8 mouse cellular contexts compared by ENCODE assay signal in genomic region chr11:53519207-53520121, GRCm38 (mm10). TPM values are rescaled to one million over a fixed set of nuclear protein-coding genes. Genes with fewer than 3 reads are reported as not detected.
DNase-seq lines count a peak whose midpoint lies in the region; ATAC-seq lines count a peak whose summit lies in the region.

Sept8 (plus strand) TSS chr11:53519257.

- DNase-seq in 3134 (ENCODE audit: extremely low read depth, insufficient read length, low spot score) = peak; percentile 73
- peak; percentile 85 for DNase-seq in adrenal gland, adult 2 months
- DNase-seq in embryo, embryonic 11 days = peak; percentile 80
- peak; percentile 47 to 70 for DNase-seq in gastrocnemius, postnatal 4 days (ENCODE audit: low spot score in 2 of 2)
- DNase-seq in intestine, embryonic 14.5 days (ENCODE audit: low spot score) = peak; percentile 82
- DNase-seq in limb, embryonic 11.5 days (ENCODE audit: low spot score) = peak; percentile 75
- DNase-seq in spleen, adult 12 weeks (ENCODE audit: low spot score) = peak; percentile 73

- H3K4me3 ChIP-seq in intestine, embryonic 14.5 days (ENCODE audit: low read depth, low read length) = peak within 1 kb of the TSS; percentile 72
- peak within 1 kb of the TSS; percentile 78 for H3K4me3 ChIP-seq in limb, embryonic 11.5 days (ENCODE audit: low read depth, low read length)
- H3K4me3 ChIP-seq in midbrain, embryonic 12.5 days = peak within 1 kb of the TSS; percentile 83

- no peaks in the 10 kb centered on the region for H3K27me3 ChIP-seq in intestine, embryonic 14.5 days (replicated peaks; ENCODE audit: control insufficient read depth, insufficient read depth, low read length)
- H3K27me3 ChIP-seq in limb, embryonic 11.5 days (ENCODE audit: control insufficient read depth, insufficient read depth, low read length) = no peaks in the 10 kb centered on the region
- H3K27me3 ChIP-seq in midbrain, embryonic 12.5 days = peaks cover 47% of the 10 kb centered on the region

- peaks cover 30% of the 10 kb centered on the region for H3K4me1 ChIP-seq in intestine, embryonic 14.5 days (replicated peaks; ENCODE audit: control insufficient read depth, insufficient read depth, low read length)
- H3K4me1 ChIP-seq in limb, embryonic 11.5 days (ENCODE audit: control insufficient read depth, insufficient read depth, low read length) = peaks cover 21% of the 10 kb centered on the region
- H3K4me1 ChIP-seq in midbrain, embryonic 12.5 days = peaks cover 25% of the 10 kb centered on the region

- peak within 1 kb of the TSS; percentile 64 for H3K27ac ChIP-seq in intestine, embryonic 14.5 days (ENCODE audit: low read depth)
- no peak within 1 kb of the TSS for H3K27ac ChIP-seq in limb, embryonic 11.5 days (replicated peaks; ENCODE audit: low read depth, low read length)
- H3K27ac ChIP-seq in midbrain, embryonic 12.5 days (replicated peaks) = no peak within 1 kb of the TSS

- WGBS in intestine, embryonic 14.5 days = 5% methylated on average over 79 of the region's 79 CpGs
- 5% methylated on average over 69 of the region's 79 CpGs for WGBS in limb, embryonic 11.5 days
- 7% methylated on average over 48 of the region's 79 CpGs for WGBS in midbrain, embryonic 12.5 days

- peak within 1 kb of the TSS; percentile 69 for H3K9ac ChIP-seq in intestine, embryonic 14.5 days (ENCODE audit: low read length)
- H3K9ac ChIP-seq in limb, embryonic 11.5 days (ENCODE audit: low read length) = peak within 1 kb of the TSS; percentile 82
- H3K9ac ChIP-seq in midbrain, embryonic 12.5 days (replicated peaks) = peak within 1 kb of the TSS; percentile 90

- no peaks in the 10 kb centered on the region for H3K9me3 ChIP-seq in intestine, embryonic 14.5 days (ENCODE audit: control insufficient read depth, low read length)
- no peaks in the 10 kb centered on the region for H3K9me3 ChIP-seq in limb, embryonic 11.5 days (ENCODE audit: control insufficient read depth, low read length)
- no peaks in the 10 kb centered on the region for H3K9me3 ChIP-seq in midbrain, embryonic 12.5 days

- ATAC-seq in intestine, embryonic 14.5 days (replicated peaks; ENCODE audit: low FRiP score, low TSS enrichment, low read depth) = peak; percentile 78
- peak; percentile 78 for ATAC-seq in limb, embryonic 11.5 days (ENCODE audit: insufficient number of reproducible peaks, low FRiP score, low TSS enrichment, low read depth)
- peak; percentile 85 for ATAC-seq in midbrain, embryonic 12.5 days (ENCODE audit: low FRiP score, low read depth)

- H3K36me3 ChIP-seq in intestine, embryonic 14.5 days (ENCODE audit: control insufficient read depth, insufficient read depth, low read length) = no peaks in the 10 kb centered on the region
- no peaks in the 10 kb centered on the region for H3K36me3 ChIP-seq in limb, embryonic 11.5 days (ENCODE audit: control insufficient read depth, insufficient read depth, low read length)
- no peaks in the 10 kb centered on the region for H3K36me3 ChIP-seq in midbrain, embryonic 12.5 days

- peak within 1 kb of the TSS; percentile 75 for H3K4me2 ChIP-seq in intestine, embryonic 14.5 days (ENCODE audit: low read length)
- H3K4me2 ChIP-seq in limb, embryonic 11.5 days (ENCODE audit: low read depth, severe bottlenecking) = peak within 1 kb of the TSS; percentile 84
- peak within 1 kb of the TSS; percentile 84 for H3K4me2 ChIP-seq in midbrain, embryonic 12.5 days (replicated peaks)

RNA-seq across cellular contexts. Expression of gene Sept8, which starts in this region (rescaled TPM):
- 10 to 100 TPM; 38.1 to 43.7 TPM for total RNA-seq in adrenal gland, adult 2 months (2021)
- 32.7 and 46.9 TPM in 2 replicates for polyA plus RNA-seq in adrenal gland, adult 2 months (2012; rRNA removed)
- total RNA-seq in gastrocnemius, postnatal 4 days (2021) = 10 to 100 TPM; 85.8 to 88.6 TPM
- 20.7 and 22.7 TPM in 2 replicates for polyA plus RNA-seq in intestine, embryonic 14.5 days (2014; fragmentation: Nextera tagmentation; extraction: Ambion mirVana)
- 22.5 and 27.2 TPM in 2 replicates for polyA plus RNA-seq in limb, embryonic 11.5 days (2014; fragmentation: Nextera tagmentation; extraction: Ambion mirVana)
- polyA plus RNA-seq in midbrain, embryonic 12.5 days (2016; fragmentation: Nextera tagmentation; extraction: Ambion mirVana) = 14.3 and 17.1 TPM in 2 replicates
